Mouse (Mus musculus): Measurements from ENCODE around the gene Spen.

- TF ChIP-seq EP300 (IDR thresholded peaks at IDR 0.05; ENCODE audit: low read depth) (no peak), CTCF (IDR thresholded peaks at IDR 0.05; ENCODE audit: low read depth) (no peak)
Measured at GRCm38 (mm10) chr4:141536291-141537225, 1.8 kb downstream of the Spen start.
